Mouse (Mus musculus) gastrocnemius, postnatal 25 days (tissue): ENCODE measurements around the gene Dlx3. TPM values are rescaled to one million over a fixed set of nuclear protein-coding genes. Genes with fewer than 3 reads are reported as not detected.

ENCODE experiments used
- DNase-seq: peaks from one replicate; pipeline ENCODE4 v3.0.0; 2022
- long read RNA-seq, 2 experiments: library from polyadenylated mRNA; stranded (forward); transcript quantifications; one replicate each; pipeline ENCODE4 v2.0.0; 2021
- total RNA-seq, 2 experiments: library from RNA; stranded (reverse); gene quantifications; 1 replicate in 1 of 2; 2 replicates in 1 of 2; pipeline ENCODE4 v1.2.3; 2021

The Dlx3 gene
- total RNA-seq, result not detected
- long read RNA-seq, experiment 1, result 0 reads
- long read RNA-seq, experiment 2, result 0 reads

DNA sequence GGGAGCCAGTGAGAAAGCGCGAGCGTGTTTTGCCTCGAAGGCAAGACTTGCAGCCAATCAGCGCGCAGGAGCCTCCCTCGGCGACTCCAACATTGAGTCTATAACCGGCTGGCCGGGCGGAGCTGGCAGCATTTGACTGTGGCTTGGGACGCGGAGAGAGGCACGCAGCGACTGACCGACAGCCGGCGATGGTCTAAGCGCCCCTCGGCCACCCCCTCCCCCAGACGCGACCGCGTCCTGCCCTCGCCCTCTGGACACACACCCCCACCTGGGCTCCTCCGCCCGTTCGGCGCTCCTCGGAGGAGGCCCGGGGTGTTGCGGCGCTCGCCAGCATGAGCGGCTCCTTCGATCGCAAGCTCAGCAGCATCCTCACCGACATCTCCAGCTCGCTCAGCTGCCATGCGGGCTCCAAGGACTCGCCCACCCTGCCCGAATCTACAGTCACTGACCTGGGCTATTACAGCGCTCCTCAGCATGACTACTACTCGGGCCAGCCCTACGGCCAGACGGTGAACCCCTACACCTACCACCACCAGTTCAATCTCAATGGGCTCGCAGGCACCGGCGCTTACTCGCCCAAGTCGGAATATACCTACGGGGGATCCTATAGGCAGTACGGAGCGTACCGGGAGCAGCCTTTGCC, at the start of gene Dlx3:
Gene Dlx3, plus strand, starts transcription at position 130 of the 643 bp plus-strand sequence.
- DNase-seq, result no peak

DNA sequence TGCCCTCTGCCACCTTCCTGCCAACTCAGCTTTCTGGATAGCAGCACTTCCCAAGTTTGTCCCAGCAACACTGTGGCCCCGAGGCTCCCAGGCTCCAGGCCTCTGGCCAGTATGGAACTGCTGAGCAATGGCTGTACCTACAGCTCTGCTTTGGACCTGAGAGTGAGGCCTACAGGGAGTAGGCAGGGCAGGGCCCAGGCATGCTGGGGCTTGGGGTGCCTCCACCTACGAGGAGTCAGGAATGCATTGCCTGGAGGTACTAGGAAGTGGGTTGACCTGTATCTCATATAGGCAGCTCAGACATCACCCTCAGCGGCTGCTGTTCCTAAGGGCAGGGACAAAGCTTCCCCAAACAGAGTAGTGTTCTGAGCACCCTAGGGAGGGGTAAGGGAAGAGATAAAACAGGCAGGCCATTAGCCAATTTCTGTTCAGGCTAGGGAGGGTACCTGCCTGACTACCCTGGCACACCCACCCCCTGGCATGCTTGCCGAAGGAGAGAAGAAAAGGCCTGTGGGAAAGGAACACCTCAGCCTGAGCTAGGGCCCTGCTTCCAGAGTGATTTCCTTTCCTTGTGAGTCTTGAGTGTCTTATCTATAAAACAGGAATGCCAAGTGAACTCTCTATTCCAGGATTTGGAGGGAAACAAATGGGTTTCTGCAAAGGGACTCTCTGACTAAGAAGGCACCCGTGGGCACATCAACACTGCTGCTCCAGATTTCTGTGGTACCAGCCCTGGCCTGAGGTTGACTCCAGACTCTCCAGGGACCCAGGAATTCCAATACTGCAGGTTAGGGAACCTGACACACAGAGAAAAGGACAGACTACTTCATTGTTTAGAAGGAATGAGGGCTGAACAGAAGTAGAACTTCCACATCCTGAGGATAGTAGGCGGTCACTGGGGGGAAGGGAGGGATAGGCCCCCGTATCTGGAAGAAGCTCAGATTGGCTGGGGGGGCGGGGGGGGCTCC, 49.5 kb upstream of the Dlx3 start:
- DNase-seq, result no peak

GRCm38 (mm10) chr11:95071266-95071665, 48.7 kb upstream of the Dlx3 start:
- DNase-seq, result no peak

DNA sequence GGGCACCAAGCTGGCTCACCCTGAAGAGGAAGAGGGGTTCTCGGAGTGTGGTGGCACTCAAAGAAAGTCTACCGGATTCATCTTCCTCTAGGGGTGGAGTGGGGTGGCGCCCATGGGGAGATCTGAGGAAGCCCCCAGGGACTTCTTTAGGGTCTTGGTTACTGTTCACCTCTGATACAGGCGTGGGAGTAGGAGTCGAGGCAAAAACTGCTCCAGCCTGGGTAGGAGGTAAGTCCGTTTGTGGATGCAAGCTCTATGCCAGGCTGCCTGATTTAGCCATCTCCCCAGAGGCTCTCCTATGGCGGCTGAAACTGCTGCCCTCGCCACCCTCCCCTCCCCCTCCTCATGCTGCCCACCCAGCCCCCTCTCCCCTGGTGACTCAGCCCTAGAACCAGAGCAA, 47.8 kb upstream of the Dlx3 start:
- DNase-seq, result no peak

DNA sequence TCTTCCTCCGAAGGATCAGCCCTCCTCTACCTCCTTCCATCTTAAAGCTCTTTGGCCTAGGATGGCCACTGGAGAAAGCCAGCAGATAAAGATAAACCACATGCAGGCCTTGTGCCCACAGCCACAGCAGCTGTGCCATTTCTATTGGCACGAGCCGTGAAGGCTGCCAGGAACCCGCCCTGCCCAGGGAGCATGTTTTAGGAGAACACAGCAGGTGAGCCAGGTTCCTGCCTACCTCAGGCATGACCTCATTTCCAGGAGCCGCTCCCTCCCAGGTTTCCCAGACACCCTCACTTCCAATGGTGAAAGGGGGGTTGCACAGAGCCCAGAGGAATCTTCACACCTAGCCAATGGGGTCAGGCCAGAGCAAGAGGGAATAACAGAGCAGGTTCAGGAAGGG, 47.1 kb upstream of the Dlx3 start:
- no peak for DNase-seq

GRCm38 (mm10) chr11:95073835-95074234, 46.1 kb upstream of the Dlx3 start:
- DNase-seq, result no peak

GRCm38 (mm10) chr11:95074694-95075093, 45.2 kb upstream of the Dlx3 start:
- DNase-seq, result no peak

- no peak for DNase-seq
These were observed 44.5 kb upstream of the Dlx3 start for GRCm38 (mm10) chr11:95075197-95076040.

GRCm38 (mm10) chr11:95076041-95076535, 43.8 kb upstream of the Dlx3 start:
- DNase-seq, result peak; percentile 30

DNA sequence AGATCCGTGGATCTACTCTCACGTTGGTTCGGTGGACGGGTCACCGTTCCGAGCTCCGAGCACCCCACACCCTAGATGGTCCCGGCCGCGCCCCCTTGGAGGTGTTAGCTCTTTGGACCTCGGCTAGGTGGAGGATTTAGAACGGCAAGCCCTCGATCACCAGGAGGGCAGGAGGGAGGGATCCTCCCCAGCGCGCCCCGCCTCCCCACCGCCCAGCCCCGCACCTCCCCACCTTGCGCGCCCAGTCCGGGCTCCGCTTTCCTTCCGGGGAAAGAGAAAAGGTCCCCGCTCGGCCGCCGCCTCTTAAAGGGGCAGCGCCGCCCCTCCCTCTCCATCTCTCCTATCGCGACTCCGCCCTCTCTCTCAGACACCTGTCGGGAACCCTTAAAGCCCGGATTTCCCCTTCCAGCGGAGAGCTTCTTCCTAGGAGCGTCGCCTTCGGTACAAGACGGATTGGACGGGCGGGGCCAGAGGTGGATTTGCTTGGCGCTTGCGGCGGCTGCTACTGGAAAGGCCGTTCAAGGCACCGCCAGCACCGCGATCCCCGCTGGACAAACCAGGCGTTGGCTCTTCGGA, 43.3 kb upstream of the Dlx3 start, which contains the start of gene Itga3:
Gene Itga3, minus strand, starts transcription at position 266 of the 576 bp plus-strand sequence.
- peak; percentile 54 for DNase-seq

- DNase-seq, result no peak
These were observed 42.0 kb upstream of the Dlx3 start for GRCm38 (mm10) chr11:95077956-95078355.

DNA sequence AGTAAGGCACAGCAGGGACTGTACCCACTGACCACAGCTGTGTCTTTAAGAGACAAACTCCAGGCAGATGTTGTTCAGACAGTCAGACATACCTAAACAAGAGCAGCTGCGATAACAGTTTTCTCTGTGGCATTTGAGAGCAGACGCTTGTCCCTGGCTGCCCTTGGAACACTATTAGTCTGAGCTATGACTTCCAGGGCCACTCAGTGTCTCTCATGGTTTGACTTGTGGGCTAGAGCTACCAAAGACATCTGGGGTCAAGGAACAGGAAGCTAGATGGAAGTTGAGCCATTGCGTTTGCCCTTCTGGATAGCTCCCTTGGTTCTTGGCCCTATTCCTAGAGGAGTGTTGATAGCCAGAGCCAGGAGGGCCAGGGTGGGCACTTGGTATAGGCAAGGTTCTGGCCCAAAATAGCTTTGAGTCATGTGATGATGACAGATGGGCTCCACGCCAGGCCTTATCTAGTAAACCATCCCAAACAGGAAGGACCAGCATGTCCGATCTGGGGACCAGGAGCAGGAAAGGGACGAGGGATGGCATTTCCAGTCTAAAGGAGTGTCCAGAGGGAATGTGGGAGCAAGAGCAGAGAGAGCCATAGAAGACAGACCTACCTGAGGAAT, 40.6 kb upstream of the Dlx3 start:
- no peak for DNase-seq

DNA sequence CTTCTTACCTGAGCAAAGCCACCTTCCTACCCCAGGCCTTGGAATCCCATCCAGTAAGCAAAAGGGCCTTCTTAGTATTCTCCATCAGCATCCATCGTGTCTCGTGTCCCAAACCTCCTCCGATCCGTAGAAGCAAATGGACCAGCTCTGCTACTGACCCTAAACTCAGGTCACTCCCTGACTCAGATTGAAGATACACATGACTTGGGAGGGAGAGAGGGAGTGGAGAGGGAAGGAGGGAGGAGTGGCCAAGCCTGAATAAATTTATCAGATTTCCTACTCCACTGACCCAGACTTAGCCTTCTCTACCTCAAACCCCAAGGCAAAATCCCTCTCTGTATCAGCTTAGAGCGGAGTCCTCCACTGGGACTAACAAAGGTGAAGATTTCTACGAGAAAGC, 39.1 kb upstream of the Dlx3 start:
- no peak for DNase-seq

- DNase-seq, result no peak
These were observed 37.0 kb upstream of the Dlx3 start for GRCm38 (mm10) chr11:95082896-95083295.

- no peak for DNase-seq
These were observed 35.7 kb upstream of the Dlx3 start for GRCm38 (mm10) chr11:95084175-95084574.

DNA sequence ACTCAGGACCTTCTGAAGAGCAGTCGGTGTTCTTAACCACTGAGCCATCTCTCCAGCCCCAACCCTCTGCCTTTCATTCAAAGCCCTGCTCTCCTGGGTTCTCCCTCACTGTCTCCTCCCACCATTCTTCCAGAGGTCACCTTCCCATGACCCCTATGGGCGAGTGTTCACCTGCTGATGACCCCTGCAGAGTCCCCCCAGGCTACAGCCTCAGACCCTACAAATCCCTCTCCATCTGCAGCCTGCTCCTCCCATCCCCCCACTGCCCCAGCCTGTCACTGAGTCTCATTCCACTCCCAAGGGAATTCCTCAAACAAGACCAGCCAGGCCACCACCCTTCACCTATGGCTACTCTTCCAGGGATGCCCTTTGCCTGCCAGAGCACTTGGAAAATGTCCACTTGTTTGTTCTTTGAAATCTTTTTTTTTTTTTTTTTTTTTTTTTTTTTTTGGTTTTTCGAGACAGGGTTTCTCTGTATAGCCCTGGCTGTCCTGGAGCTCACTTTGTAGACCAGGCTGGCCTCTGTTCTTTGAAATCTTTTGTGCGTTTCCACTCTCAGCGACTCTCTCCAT, 35.0 kb upstream of the Dlx3 start:
- no peak for DNase-seq

GRCm38 (mm10) chr11:95085710-95086109, 34.2 kb upstream of the Dlx3 start:
- no peak for DNase-seq

DNA sequence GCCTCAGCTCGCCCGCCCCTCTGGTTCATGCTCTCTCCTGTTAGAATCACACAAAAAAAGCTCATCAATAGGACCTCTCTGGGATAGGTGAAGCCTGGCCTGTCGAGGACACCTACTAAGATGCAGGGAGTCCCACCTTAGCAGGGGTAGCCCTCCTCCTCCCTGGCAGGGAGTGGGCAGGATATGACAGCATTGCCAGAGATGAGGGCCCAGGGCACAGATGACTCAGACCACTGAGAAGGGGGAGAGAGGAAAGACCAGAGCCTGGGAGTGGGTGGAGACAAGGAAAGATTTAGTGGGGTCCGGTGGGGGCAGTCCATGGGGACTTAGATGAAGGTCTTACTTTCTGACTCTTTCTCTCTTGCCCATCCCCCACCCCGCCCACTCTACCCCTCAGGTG, 33.7 kb upstream of the Dlx3 start:
- no peak for DNase-seq

- no peak for DNase-seq
These were observed 32.4 kb upstream of the Dlx3 start for GRCm38 (mm10) chr11:95087301-95088228.

- DNase-seq, result no peak
These were observed 31.6 kb upstream of the Dlx3 start for GRCm38 (mm10) chr11:95088286-95088685.
